Mouse (Mus musculus) heart, adult 9 months (tissue): ENCODE measurements at regions not wholly inside any gene's neighbourhood (a gene's known extent, or its start where the extent isn't known, plus 50 kb on each side); places are given as distances from the start of the nearest gene placed in this dataset.

ENCODE experiments used
- DNase-seq, 2 experiments: peaks; one replicate each; pipeline ENCODE4 v3.0.0; 2022; ENCODE audit warnings: low spot score in 2 of 2

DNA sequence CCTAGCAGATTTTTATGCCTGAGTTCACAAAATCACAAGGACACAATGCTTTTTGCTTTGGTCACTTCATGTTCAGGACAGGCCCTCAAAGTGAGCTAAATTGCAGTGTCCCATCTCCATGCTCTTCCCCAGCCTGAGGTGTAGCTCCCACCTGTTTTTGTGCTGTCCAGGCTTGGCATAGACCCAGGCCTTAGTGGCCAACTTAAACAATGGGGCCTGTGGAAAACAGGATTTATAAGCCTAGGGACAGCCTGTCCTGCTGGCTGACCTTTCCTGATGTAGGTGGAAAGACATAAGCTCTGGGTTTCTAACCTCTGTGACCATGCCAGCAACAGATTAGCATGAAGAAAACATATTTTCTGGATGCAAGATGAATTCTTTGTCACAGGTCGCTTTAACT, 51.6 kb upstream of the Gm7247 start:
- peak; percentile 32 to 58 for DNase-seq

DNA sequence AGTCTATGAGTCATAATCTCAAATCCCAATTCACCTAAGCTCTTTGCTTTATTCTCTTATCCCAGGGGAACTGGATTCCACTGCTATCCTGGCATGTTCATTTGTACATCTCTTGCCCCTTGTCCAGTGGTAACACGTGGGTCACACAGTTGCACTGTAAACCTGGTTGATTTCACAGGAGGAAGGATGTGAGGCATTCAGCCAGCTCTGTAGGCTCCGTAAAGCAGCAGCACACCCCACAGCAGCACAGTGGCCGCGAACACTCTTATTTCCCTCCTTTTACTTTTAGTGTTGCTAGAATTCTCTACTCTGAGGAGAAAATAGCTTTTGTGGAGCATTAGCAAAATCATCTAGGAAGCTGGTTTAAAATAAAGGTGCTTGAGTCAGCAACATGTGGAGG, 51.0 kb upstream of the Gm7247 start:
- DNase-seq: no peak
